Mouse (Mus musculus) hindbrain, embryonic 16.5 days (tissue): ENCODE results near the gene Cyp17a1. TPM values are rescaled to one million over a fixed set of nuclear protein-coding genes. Genes with fewer than 3 reads are reported as not detected.

Experiments used
- ATAC-seq: fragments of 200-750 bp; cut with Nextera tagmentation; 2 replicates; pipeline ENCODE4 v1.8.0; 2017; ENCODE audit warnings: moderate TSS enrichment, moderate library complexity
- H3K27ac ChIP-seq: fragments of 300-500 bp; sonication (generic); 2 replicates; pipeline ENCODE4 v1.5.1; 2014; ENCODE audit warnings: low read depth, mild to moderate bottlenecking, control low read depth, low read length, moderate library complexity
- H3K27me3 ChIP-seq: fragments of 300-500 bp; sonication (generic); replicated peaks from 2 replicates; pipeline ENCODE4 v1.6.1; 2014; ENCODE audit warnings: low read length; ENCODE audit not compliant: control insufficient read depth, insufficient read depth
- H3K36me3 ChIP-seq: fragments of 300-500 bp; sonication (generic); 2 replicates; pipeline ENCODE4 v1.6.1; 2014; ENCODE audit warnings: mild to moderate bottlenecking, low read length, moderate library complexity, mixed read lengths; ENCODE audit not compliant: control insufficient read depth, insufficient read depth
- H3K4me1 ChIP-seq: fragments of 300-500 bp; sonication (generic); 2 replicates; pipeline ENCODE4 v1.6.1; 2014; ENCODE audit warnings: low read depth, low read length; ENCODE audit not compliant: control insufficient read depth, insufficient read depth
- H3K4me2 ChIP-seq: fragments of 300-500 bp; sonication (generic); 2 replicates; pipeline ENCODE4 v1.6.1; 2014; ENCODE audit warnings: mild to moderate bottlenecking, low read length, control low read depth, moderate library complexity
- H3K4me3 ChIP-seq: fragments of 300-500 bp; sonication (generic); 2 replicates; pipeline ENCODE4 v1.5.1; 2014; ENCODE audit warnings: mild to moderate bottlenecking, low read length, control low read depth, moderate library complexity
- H3K9ac ChIP-seq: fragments of 300-500 bp; sonication (generic); 2 replicates; pipeline ENCODE4 v1.6.1; 2014; ENCODE audit warnings: low read depth, mild to moderate bottlenecking, control low read depth, low read length, moderate library complexity
- H3K9me3 ChIP-seq: fragments of 300-500 bp; sonication (generic); 2 replicates; pipeline ENCODE4 v1.6.1; 2014; ENCODE audit warnings: mild to moderate bottlenecking, low read length, moderate library complexity; ENCODE audit not compliant: control insufficient read depth
- WGBS: fragments of 180-500 bp; shearing (Covaris S2); extraction: QIAGEN DNeasy Blood & Tissue Kit; methylation state at CpG from one replicate; pipeline ENCODE4 v1.1.7; 2014; 5-methylcytosine and 5-hydroxymethylcytosine counted together
- polyA plus RNA-seq: library from polyadenylated mRNA; unstranded; fragments of >200 nt; fragmentation: Nextera tagmentation; extraction: Ambion mirVana; gene quantifications from 2 replicates; pipeline ENCODE4 v1.2.1, GENCODE M21; 2015

Gene Cyp17a1
- polyA plus RNA-seq, 1 experiment from 2014 or later = not detected

GRCm38 (mm10) chr19:46701156-46701555 lies 28.2 kb upstream of the Cyp17a1 start:
- no peak overlapping the region for H3K27ac ChIP-seq
- ATAC-seq = no peak

GRCm38 (mm10) chr19:46699011-46699481 lies 26.1 kb upstream of the Cyp17a1 start:
- Histone ChIP-seq H3K9me3 (no peaks in the 10 kb centered on the region), H3K4me2 (no peak overlapping the region), H3K27ac (no peak overlapping the region), H3K4me1 (no peaks in the 10 kb centered on the region), H3K9ac (no peak overlapping the region), H3K27me3 (no peaks in the 10 kb centered on the region), H3K36me3 (0 out of 2 replicates have a peak, but pooled peaks cover 3% of the 10 kb centered on the region), H3K4me3 (no peak overlapping the region)
- ATAC-seq = no peak
- WGBS = 77% methylated on average over 10 of the region's 10 CpGs

More at GRCm38 (mm10) chr19:46701156-46701555, 28.2 kb upstream of the Cyp17a1 start:
- Histone ChIP-seq H3K4me2 (no peak overlapping the region), H3K9me3 (no peaks in the 10 kb centered on the region), H3K36me3 (no peaks in the 10 kb centered on the region), H3K9ac (no peak overlapping the region), H3K4me1 (no peaks in the 10 kb centered on the region), H3K4me3 (no peak overlapping the region), H3K27me3 (no peaks in the 10 kb centered on the region)
- WGBS = 89% methylated on average over 9 of the region's 9 CpGs

GRCm38 (mm10) chr19:46697840-46698517 lies 25.0 kb upstream of the Cyp17a1 start:
- H3K36me3 ChIP-seq = 0 out of 2 replicates have a peak, but pooled peaks cover 3% of the 10 kb centered on the region
- H3K9me3 ChIP-seq = no peaks in the 10 kb centered on the region
- H3K27me3 ChIP-seq = no peaks in the 10 kb centered on the region
- ATAC-seq = no peak
- H3K4me1 ChIP-seq = no peaks in the 10 kb centered on the region
- no peak overlapping the region for H3K27ac ChIP-seq
- H3K4me2 ChIP-seq = no peak overlapping the region
- no peak overlapping the region for H3K4me3 ChIP-seq
- 53% methylated on average over 19 of the region's 19 CpGs for WGBS
- H3K9ac ChIP-seq = no peak overlapping the region

GRCm38 (mm10) chr19:46696943-46697342 lies 24.0 kb upstream of the Cyp17a1 start:
- no peaks in the 10 kb centered on the region for H3K9me3 ChIP-seq
- H3K36me3 ChIP-seq = 0 out of 2 replicates have a peak, but pooled peaks cover 3% of the 10 kb centered on the region
- 77% methylated on average over 7 of the region's 7 CpGs for WGBS
- no peak overlapping the region for H3K4me3 ChIP-seq
- ATAC-seq = no peak
- no peak overlapping the region for H3K4me2 ChIP-seq
- no peak overlapping the region for H3K9ac ChIP-seq
- no peak overlapping the region for H3K27ac ChIP-seq
- no peaks in the 10 kb centered on the region for H3K27me3 ChIP-seq
- H3K4me1 ChIP-seq = no peaks in the 10 kb centered on the region

- Histone ChIP-seq H3K9me3 (no peaks in the 10 kb centered on the region), H3K27ac (no peak overlapping the region), H3K4me1 (no peaks in the 10 kb centered on the region), H3K27me3 (no peaks in the 10 kb centered on the region), H3K36me3 (0 out of 2 replicates have a peak, but pooled peaks cover 3% of the 10 kb centered on the region), H3K4me2 (no peak overlapping the region), H3K4me3 (no peak overlapping the region), H3K9ac (no peak overlapping the region)
- 97% methylated on average over 8 of the region's 8 CpGs for WGBS
- no peak for ATAC-seq
Measured at GRCm38 (mm10) chr19:46696482-46696881, 23.5 kb upstream of the Cyp17a1 start.

GRCm38 (mm10) chr19:46693146-46693545 lies 20.2 kb upstream of the Cyp17a1 start:
- Histone ChIP-seq H3K36me3 (0 out of 2 replicates have a peak, but pooled peaks cover 3% of the 10 kb centered on the region), H3K27me3 (no peaks in the 10 kb centered on the region), H3K27ac (no peak overlapping the region), H3K4me2 (no peak overlapping the region), H3K4me3 (no peak overlapping the region), H3K9me3 (no peaks in the 10 kb centered on the region), H3K4me1 (peaks cover 10% of the 10 kb centered on the region), H3K9ac (no peak overlapping the region)
- WGBS = 80% methylated on average over 4 of the region's 4 CpGs
- no peak for ATAC-seq

GRCm38 (mm10) chr19:46691078-46691477 lies 18.1 kb upstream of the Cyp17a1 start:
- 73% methylated on average over 2 of the region's 2 CpGs for WGBS
- no peak overlapping the region for H3K9ac ChIP-seq
- H3K4me1 ChIP-seq = peaks cover 10% of the 10 kb centered on the region
- no peaks in the 10 kb centered on the region for H3K9me3 ChIP-seq
- no peaks in the 10 kb centered on the region for H3K27me3 ChIP-seq
- no peak overlapping the region for H3K4me3 ChIP-seq
- 0 out of 2 replicates have a peak, but pooled peaks cover 3% of the 10 kb centered on the region for H3K36me3 ChIP-seq
- ATAC-seq = no peak
- peak overlapping the region; percentile 56; the same call in 1 of the 2 replicates for H3K4me2 ChIP-seq
- no peak overlapping the region for H3K27ac ChIP-seq

GRCm38 (mm10) chr19:46690387-46690786 lies 17.4 kb upstream of the Cyp17a1 start:
- peaks cover 10% of the 10 kb centered on the region for H3K4me1 ChIP-seq

More at GRCm38 (mm10) chr19:46690387-46690786, 17.4 kb upstream of the Cyp17a1 start:
- peak; percentile 31; the same call in 1 of the 2 replicates for ATAC-seq
- Histone ChIP-seq H3K9ac (peak overlapping the region; percentile 94), H3K4me3 (peak overlapping the region; percentile 69), H3K4me2 (peak overlapping the region; percentile 56), H3K9me3 (no peaks in the 10 kb centered on the region), H3K36me3 (0 out of 2 replicates have a peak, but pooled peaks cover 3% of the 10 kb centered on the region), H3K27ac (peak overlapping the region; percentile 92), H3K27me3 (no peaks in the 10 kb centered on the region)
- whole genome bisulfite sequencing = 65% methylated on average over 11 of the region's 11 CpGs
